Mouse (Mus musculus) spleen, adult 18-20 months (tissue): ENCODE measurements around the gene Cdc40.

Experiments used
- DNase-seq, 2 experiments: peaks; one replicate each; pipeline ENCODE4 v3.0.0; 2022; ENCODE audit warnings: mixed read lengths in 2 of 2

Gene Cdc40

GRCm38 (mm10) chr10:40882831-40883643 is at the start of gene Cdc40, which contains the start of gene Wasf1:
Gene Cdc40 (minus strand): TSS chr10:40883311.
Gene Wasf1 (plus strand): TSS chr10:40883475.
- peak; percentile 80 to 87 for DNase-seq

- no peak for DNase-seq
Observed at GRCm38 (mm10) chr10:40919464-40919863, 36.4 kb upstream of the Cdc40 start.

- no peak for DNase-seq
Observed at GRCm38 (mm10) chr10:40918669-40919440, 35.7 kb upstream of the Cdc40 start.

GRCm38 (mm10) chr10:40915240-40915639 is 32.1 kb upstream of the Cdc40 start:
- no peak for DNase-seq

- DNase-seq, result no peak
Observed at GRCm38 (mm10) chr10:40910811-40911210, 27.7 kb upstream of the Cdc40 start.

- DNase-seq, result no peak
Observed at GRCm38 (mm10) chr10:40908580-40908979, 25.5 kb upstream of the Cdc40 start.

GRCm38 (mm10) chr10:40906802-40907201 is 23.7 kb upstream of the Cdc40 start:
- DNase-seq, result no peak

- no peak for DNase-seq
Observed at GRCm38 (mm10) chr10:40906131-40906530, 23.0 kb upstream of the Cdc40 start.

- DNase-seq, result no peak
Observed at GRCm38 (mm10) chr10:40901786-40902185, 18.7 kb upstream of the Cdc40 start.

- DNase-seq, result no peak
Observed at GRCm38 (mm10) chr10:40896656-40897055, 13.5 kb upstream of the Cdc40 start.

GRCm38 (mm10) chr10:40895765-40896164 is 12.7 kb upstream of the Cdc40 start:
- DNase-seq, result no peak

GRCm38 (mm10) chr10:40889146-40889545 is 6.0 kb upstream of the Cdc40 start:
- no peak for DNase-seq

- no peak for DNase-seq
Observed at GRCm38 (mm10) chr10:40887316-40887715, 4.2 kb upstream of the Cdc40 start.

GRCm38 (mm10) chr10:40885432-40885831 is 2.3 kb upstream of the Cdc40 start:
- no peak for DNase-seq

GRCm38 (mm10) chr10:40884279-40884806 is 1.2 kb upstream of the Cdc40 start:
- DNase-seq, result peak; percentile 6 to 20

GRCm38 (mm10) chr10:40883644-40884278 is 650 bp upstream of the Cdc40 start:
- DNase-seq, result peak in 1 of 2 experiments; percentile 8

- no peak for DNase-seq
Observed at GRCm38 (mm10) chr10:40882333-40882732, 778 bp downstream of the Cdc40 start.

GRCm38 (mm10) chr10:40881236-40881635 is 1.9 kb downstream of the Cdc40 start:
- DNase-seq, result no peak

- DNase-seq, result no peak
Observed at GRCm38 (mm10) chr10:40879969-40880368, 3.1 kb downstream of the Cdc40 start.

GRCm38 (mm10) chr10:40878246-40878645 is 4.9 kb downstream of the Cdc40 start:
- no peak for DNase-seq

- DNase-seq, result no peak
Observed at GRCm38 (mm10) chr10:40872052-40872451, 11.1 kb downstream of the Cdc40 start.

GRCm38 (mm10) chr10:40871301-40871700 is 11.8 kb downstream of the Cdc40 start:
- no peak for DNase-seq

- DNase-seq, result no peak
Observed at GRCm38 (mm10) chr10:40868081-40868480, 15.0 kb downstream of the Cdc40 start.
